Mouse (Mus musculus): ENCODE measurements around the gene Pakap.
A peak's percentile ranks its signal among the peaks of the same experiment; 100 is the strongest.

Pakap gene

GRCm38 (mm10) chr4:57809449-57809848 is 241.5 kb downstream of the Pakap start:
- Histone ChIP-seq H3K27me3 (ENCODE audit: control insufficient read depth, insufficient read depth, low read length, poor library complexity, severe bottlenecking) (no peaks in the 10 kb centered on the region), H3K36me3 (ENCODE audit: control insufficient read depth, insufficient read depth, low read length, poor library complexity, severe bottlenecking) (no peaks in the 10 kb centered on the region)
- DNase-seq (ENCODE audit: low read depth, low spot score), result no peak

DNA sequence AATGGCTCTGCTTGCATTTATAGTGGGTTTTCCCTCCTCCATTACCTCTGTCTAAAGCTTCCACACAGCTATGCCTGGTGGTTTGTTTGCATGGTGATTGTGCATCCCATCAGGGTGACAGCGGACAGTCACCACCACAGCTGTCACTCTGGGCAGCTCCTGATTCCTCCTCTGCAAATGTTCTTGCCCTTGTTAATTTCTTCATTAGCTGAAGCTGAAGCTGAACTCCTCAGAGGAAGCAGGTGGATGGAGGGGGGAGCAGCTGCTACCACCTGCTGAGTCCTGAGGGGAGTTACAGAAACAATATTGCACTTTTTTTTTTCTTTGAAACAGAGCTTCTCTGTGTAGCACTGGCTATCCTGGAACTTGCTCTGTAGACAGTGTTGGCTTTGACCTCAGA is 244.1 kb downstream of the Pakap start:
- DNase-seq (ENCODE audit: low read depth, low spot score), result peak; percentile 27
- Histone ChIP-seq H3K27me3 (ENCODE audit: control insufficient read depth, insufficient read depth, low read length, poor library complexity, severe bottlenecking) (no peaks in the 10 kb centered on the region), H3K36me3 (ENCODE audit: control insufficient read depth, insufficient read depth, low read length, poor library complexity, severe bottlenecking) (no peaks in the 10 kb centered on the region)

DNA sequence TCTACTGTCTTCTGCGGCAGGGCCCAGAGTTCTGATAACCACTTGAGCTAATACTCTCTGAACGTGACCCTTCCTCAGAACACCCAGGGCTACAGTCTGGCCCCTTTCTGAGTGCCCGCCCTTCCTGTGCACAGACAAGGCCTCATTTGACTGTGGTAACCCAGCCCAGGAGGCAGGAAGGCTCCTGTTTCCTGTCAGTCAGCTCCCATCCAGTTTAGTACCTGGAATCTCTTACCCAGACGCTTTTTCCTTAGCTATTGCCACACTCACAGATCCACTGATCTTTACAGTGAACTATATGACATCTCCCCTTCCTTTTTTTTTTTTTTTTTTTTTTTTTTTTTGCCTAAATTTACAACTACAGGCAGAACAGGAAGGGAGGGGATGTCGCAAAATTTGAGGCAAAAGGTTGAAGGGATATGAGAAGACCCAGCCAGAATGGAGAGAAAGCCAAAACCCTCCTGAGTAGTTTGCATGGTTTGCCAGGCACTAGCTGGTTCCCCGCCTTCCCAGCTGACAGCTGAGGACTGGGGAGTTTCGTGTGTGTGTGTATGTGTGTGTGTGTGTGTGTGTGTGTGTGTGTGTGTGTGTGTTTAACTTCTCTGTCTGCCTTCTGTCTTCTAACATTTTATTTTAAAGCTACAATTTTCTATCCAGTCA is 245.1 kb downstream of the Pakap start:
- DNase-seq (ENCODE audit: low read depth, low spot score), result peak; percentile 28
- no peaks in the 10 kb centered on the region for H3K27me3 ChIP-seq (ENCODE audit: control insufficient read depth, insufficient read depth, low read length, poor library complexity, severe bottlenecking)

DNA sequence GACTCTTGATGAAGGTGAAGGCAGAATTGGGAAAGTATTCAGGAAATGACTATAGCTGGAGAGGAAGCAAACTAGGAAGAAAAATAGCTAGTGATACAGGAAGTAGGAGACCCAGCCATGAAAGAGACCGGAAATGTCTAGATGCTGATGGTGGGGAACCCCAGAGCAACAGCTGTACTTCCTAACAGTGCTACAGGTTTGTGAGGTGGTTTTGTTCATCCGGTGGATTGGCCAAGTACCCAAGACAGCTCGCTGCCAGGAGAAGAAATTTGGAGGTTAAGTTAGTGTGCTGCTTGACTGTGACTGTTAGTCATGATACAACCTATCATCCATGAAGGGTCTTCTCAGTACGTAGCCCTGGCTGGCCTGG is 245.6 kb downstream of the Pakap start:
- Histone ChIP-seq H3K27me3 (ENCODE audit: control insufficient read depth, insufficient read depth, low read length, poor library complexity, severe bottlenecking) (no peaks in the 10 kb centered on the region), H3K36me3 (ENCODE audit: control insufficient read depth, insufficient read depth, low read length, poor library complexity, severe bottlenecking) (no peaks in the 10 kb centered on the region)
- peak; percentile 81 for DNase-seq (ENCODE audit: low read depth, low spot score)

More for the DNA sequence above, 245.1 kb downstream of the Pakap start:
- H3K36me3 ChIP-seq (ENCODE audit: control insufficient read depth, insufficient read depth, low read length, poor library complexity, severe bottlenecking), result no peaks in the 10 kb centered on the region

- DNase-seq (ENCODE audit: low read depth, low spot score), result no peak
- H3K27me3 ChIP-seq (ENCODE audit: control insufficient read depth, insufficient read depth, low read length, poor library complexity, severe bottlenecking), result no peaks in the 10 kb centered on the region
Measured at GRCm38 (mm10) chr4:57815355-57815754, 247.4 kb downstream of the Pakap start.

GRCm38 (mm10) chr4:57816146-57816545 is 248.2 kb downstream of the Pakap start:
- no peak for DNase-seq (ENCODE audit: low read depth, low spot score)
- no peaks in the 10 kb centered on the region for H3K36me3 ChIP-seq (ENCODE audit: control insufficient read depth, insufficient read depth, low read length, poor library complexity, severe bottlenecking)
- no peaks in the 10 kb centered on the region for H3K27me3 ChIP-seq (ENCODE audit: control insufficient read depth, insufficient read depth, low read length, poor library complexity, severe bottlenecking)

More at GRCm38 (mm10) chr4:57815355-57815754, 247.4 kb downstream of the Pakap start:
- no peaks in the 10 kb centered on the region for H3K36me3 ChIP-seq (ENCODE audit: control insufficient read depth, insufficient read depth, low read length, poor library complexity, severe bottlenecking)

DNA sequence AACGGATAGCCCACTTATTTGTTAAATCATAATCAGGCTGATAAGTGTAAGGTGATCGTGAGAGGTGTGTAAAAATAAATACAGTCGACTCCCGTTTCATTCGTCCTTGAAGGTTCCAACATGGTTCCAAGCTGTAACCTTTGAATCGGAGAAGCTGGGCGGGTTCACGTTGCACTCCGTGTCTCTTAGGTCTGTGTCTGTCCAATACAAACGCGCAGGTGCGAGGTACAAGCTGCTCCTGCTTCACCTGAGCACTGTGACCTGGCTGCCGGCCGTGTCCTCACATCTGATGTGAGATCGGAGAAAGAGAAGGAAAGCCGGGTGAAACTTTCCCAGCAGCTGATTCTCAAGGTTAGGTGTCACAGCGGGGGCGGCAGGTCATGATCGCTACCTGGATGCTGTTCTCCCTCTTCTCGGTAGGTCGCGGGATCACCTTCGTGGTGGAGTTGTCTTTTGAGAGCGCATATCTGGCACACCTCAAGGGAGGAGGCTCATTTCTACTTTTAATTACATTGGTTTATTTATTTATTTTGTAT is 252.9 kb downstream of the Pakap start:
- DNase-seq (ENCODE audit: low read depth, low spot score), result no peak
- H3K36me3 ChIP-seq (ENCODE audit: control insufficient read depth, insufficient read depth, low read length, poor library complexity, severe bottlenecking), result no peaks in the 10 kb centered on the region

GRCm38 (mm10) chr4:57821556-57822356 is 253.8 kb downstream of the Pakap start:
- Histone ChIP-seq H3K27me3 (ENCODE audit: control insufficient read depth, insufficient read depth, low read length, poor library complexity, severe bottlenecking) (no peaks in the 10 kb centered on the region), H3K36me3 (ENCODE audit: control insufficient read depth, insufficient read depth, low read length, poor library complexity, severe bottlenecking) (no peaks in the 10 kb centered on the region)
- DNase-seq (ENCODE audit: low read depth, low spot score), result peak; percentile 29

More for the DNA sequence above, 252.9 kb downstream of the Pakap start:
- H3K27me3 ChIP-seq (ENCODE audit: control insufficient read depth, insufficient read depth, low read length, poor library complexity, severe bottlenecking), result no peaks in the 10 kb centered on the region

DNA sequence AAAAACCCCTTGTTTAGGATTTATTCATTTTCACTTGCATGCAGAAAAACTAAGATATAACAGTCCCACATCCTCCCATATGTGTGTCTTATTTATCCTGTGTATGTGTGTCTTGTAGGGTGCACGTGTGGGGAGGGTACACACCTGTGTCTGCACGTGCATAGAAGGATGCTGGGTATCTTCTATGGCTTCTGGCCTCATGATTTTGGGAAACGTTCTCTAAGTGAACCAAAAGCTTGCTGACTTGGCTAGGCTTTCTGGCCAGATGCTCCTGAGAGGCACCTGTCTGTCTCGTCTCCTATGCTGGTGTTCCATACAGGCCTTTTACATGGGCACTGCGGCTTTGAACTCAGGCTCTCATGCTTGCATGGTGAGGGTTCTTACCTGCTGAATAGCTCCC is 254.7 kb downstream of the Pakap start:
- DNase-seq (ENCODE audit: low read depth, low spot score), result no peak
- Histone ChIP-seq H3K36me3 (ENCODE audit: control insufficient read depth, insufficient read depth, low read length, poor library complexity, severe bottlenecking) (no peaks in the 10 kb centered on the region), H3K27me3 (ENCODE audit: control insufficient read depth, insufficient read depth, low read length, poor library complexity, severe bottlenecking) (no peaks in the 10 kb centered on the region)

GRCm38 (mm10) chr4:57824626-57825240 is 256.8 kb downstream of the Pakap start:
- Histone ChIP-seq H3K27me3 (ENCODE audit: control insufficient read depth, insufficient read depth, low read length, poor library complexity, severe bottlenecking) (no peaks in the 10 kb centered on the region), H3K36me3 (ENCODE audit: control insufficient read depth, insufficient read depth, low read length, poor library complexity, severe bottlenecking) (no peaks in the 10 kb centered on the region)
- DNase-seq (ENCODE audit: low read depth, low spot score), result no peak

DNA sequence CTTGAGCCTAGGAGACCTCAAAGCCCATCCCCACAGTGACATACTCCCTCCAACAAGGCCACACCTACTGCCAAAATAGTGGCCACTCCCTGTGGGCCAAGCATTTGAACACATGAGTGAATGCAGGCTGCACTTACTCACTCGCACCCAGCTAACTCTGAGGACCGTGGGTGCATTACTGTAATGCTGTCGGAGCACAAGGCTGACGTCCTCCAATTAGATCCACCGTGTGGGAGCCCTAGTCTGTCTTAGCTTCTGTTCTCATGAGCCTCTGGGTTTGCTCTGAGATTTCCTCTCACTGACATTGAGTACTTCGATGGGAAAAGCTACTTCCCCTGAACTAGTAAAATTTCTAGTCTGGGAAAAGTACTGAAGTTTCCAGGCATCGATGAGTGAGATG is 258.3 kb downstream of the Pakap start:
- Histone ChIP-seq H3K36me3 (ENCODE audit: control insufficient read depth, insufficient read depth, low read length, poor library complexity, severe bottlenecking) (no peaks in the 10 kb centered on the region), H3K27me3 (ENCODE audit: control insufficient read depth, insufficient read depth, low read length, poor library complexity, severe bottlenecking) (no peaks in the 10 kb centered on the region)
- DNase-seq (ENCODE audit: low read depth, low spot score), result no peak

DNA sequence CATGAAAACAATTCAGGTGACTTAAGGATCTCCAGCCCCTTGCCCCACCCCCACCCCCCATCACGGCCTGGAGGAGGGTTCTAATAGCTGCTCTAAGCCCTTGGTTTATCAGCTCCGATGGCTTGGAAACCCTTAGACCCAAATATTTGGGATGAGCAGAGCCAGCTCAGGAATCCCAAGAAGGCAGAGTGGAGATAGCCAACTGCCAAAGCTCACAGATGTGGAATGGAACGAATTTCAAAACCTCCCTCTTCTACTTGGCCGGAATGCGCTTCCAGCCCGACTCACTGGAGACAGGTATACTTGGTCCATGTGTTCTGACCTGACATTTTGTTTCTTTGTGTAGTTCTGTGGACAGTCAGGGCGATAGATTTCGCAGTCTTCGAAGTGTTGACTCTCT is 261.2 kb downstream of the Pakap start:
- Histone ChIP-seq H3K36me3 (ENCODE audit: control insufficient read depth, insufficient read depth, low read length, poor library complexity, severe bottlenecking) (no peaks in the 10 kb centered on the region), H3K27me3 (ENCODE audit: control insufficient read depth, insufficient read depth, low read length, poor library complexity, severe bottlenecking) (no peaks in the 10 kb centered on the region)
- no peak for DNase-seq (ENCODE audit: low read depth, low spot score)

- DNase-seq (ENCODE audit: low read depth, low spot score), result no peak
- Histone ChIP-seq H3K36me3 (ENCODE audit: control insufficient read depth, insufficient read depth, low read length, poor library complexity, severe bottlenecking) (no peaks in the 10 kb centered on the region), H3K27me3 (ENCODE audit: control insufficient read depth, insufficient read depth, low read length, poor library complexity, severe bottlenecking) (no peaks in the 10 kb centered on the region)
Measured at GRCm38 (mm10) chr4:57829740-57830139, 261.8 kb downstream of the Pakap start.

DNA sequence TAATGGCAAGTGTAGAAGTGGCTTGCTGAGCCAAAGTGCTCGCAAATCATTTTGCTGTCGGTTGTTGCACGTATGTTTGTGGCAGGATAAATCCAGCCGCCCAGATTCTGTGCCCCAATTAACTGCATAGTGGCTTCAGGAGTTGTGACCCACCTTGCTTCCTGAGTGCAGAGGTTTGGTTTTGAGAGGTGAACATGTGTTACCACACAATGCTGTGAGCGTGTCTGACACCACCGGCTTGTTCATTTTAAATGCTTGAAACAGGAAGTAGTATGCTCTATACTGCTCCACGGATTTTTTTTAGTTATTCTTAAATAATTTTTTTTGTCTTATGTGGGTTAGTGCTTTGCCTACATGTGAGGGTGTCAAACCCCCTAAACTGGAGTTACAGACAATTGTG is 264.3 kb downstream of the Pakap start:
- no peaks in the 10 kb centered on the region for H3K36me3 ChIP-seq (ENCODE audit: control insufficient read depth, insufficient read depth, low read length, poor library complexity, severe bottlenecking)
- no peaks in the 10 kb centered on the region for H3K27me3 ChIP-seq (ENCODE audit: control insufficient read depth, insufficient read depth, low read length, poor library complexity, severe bottlenecking)
- peak; percentile 30 for DNase-seq (ENCODE audit: low read depth, low spot score)

DNA sequence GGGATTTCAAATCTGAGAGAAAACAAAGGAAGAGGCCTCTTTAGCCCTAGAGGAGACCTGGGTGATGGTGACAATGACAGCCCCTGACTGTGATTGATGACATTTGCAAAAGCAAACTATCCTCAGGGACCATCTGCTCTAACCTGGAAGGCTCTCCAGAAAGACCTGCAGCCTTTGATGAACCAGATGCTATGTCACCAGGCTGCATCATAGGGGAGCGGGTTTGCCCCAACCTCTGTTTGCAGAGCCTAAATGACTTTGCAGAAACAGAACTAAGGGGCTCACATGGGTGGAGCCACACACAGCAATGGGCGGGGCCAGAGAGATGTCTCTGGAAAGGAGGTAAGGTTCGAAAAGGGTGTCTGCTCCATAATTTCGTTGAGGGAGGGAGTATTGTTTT is 265.1 kb downstream of the Pakap start:
- DNase-seq (ENCODE audit: low read depth, low spot score), result no peak
- Histone ChIP-seq H3K27me3 (ENCODE audit: control insufficient read depth, insufficient read depth, low read length, poor library complexity, severe bottlenecking) (no peaks in the 10 kb centered on the region), H3K36me3 (ENCODE audit: control insufficient read depth, insufficient read depth, low read length, poor library complexity, severe bottlenecking) (no peaks in the 10 kb centered on the region)

All from splenic B cell, adult 2 months (primary cell).